Mouse (Mus musculus): ENCODE measurements around the gene Speg. TPM values are rescaled to one million over a fixed set of nuclear protein-coding genes. Genes with fewer than 3 reads are reported as not detected.

Speg gene
- total RNA-seq, 2 experiments from 2014 or later: 121 to 123 TPM

DNA sequence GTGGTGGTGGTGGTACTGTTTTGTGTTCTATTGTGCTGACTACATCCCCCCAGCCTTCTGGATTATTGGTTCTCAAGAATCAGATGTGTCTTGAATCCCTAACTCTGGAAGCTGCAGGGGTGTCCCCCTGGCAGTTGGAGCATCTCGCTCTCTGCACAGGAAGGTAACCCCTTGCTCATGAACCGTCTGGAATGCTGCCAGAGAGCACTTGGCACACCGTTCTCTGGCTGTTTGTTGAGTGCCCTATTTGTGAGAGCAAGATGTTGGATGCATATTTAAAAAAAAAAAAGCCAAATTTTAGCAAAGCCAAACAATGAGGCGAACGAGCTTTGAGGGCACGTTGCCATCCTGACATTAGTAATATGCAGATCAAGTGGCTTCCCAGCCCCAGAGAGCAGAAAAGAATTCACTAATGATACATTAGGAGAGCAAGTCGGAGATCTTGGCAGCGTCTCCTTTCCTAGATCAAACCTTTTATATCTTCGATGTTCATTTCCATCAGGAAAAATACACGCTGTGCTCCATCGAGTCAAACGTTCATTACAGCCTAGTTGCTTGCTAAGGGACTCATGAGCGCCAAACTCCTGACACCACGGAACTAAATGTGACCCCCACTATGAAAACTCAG, 9.5 kb upstream of the Speg start:
- DNase-seq: no peak

DNA sequence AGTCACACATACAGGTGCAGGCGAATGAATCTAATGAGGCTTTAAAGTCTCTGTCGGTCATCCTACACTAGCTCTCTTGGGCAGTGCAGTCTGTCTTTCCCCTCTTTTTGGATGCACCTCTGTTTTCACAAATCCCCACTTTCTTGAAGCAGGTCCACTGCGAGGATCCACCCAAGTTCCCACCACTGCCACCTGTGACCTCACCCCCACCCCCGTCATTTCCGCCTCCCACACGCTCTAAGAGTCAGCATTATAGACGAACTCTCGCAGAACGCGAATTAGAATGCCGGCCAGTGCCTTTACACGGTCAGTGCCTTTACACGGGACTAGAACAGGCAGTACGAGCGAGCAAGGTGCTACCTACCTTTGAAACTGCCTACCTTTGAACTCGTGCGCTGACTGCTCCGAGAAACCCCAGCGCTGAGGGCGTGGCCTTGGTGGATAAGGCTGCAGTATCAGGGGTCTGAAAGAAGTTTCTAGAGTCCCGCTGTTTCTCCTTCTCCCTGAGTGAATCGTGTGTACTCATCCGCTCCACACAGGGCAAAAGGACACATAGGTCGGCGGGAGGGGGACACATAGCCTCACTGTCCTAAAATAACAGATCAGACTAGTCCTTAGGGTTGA, 5.6 kb upstream of the Speg start:
- DNase-seq: no peak

DNA sequence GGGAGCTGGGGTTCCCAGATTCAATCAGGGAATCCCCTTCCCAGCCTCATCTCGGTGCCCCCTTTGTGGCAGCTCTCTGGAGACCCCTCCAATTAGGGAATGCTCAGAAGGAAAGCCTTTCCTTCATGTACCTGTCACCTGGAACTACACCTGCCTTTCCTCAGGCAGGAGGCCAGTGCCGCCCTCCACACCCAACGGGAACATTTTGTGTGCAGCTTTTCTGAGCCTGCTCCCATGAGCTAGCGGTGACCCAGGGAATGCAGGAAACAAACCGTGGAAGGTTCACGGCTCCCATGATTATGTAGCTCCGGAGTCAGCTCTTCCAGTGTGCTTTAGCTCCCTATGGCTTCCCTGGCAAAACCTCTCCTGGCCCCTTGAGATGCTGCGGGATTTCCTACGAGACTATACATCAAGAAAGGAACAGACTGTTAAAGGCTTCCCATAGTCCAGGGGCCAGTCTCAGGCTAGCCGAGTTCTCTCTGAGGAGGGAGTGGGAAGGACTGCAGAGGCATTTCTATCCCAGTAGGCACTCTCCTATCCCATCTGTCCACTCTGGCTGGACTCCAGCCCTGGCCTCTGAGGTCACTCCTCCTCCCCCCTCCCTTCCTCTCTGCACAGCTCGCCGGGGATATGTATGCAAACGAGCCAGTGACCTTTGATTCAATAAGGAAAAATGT, 5.0 kb upstream of the Speg start:
- peak; percentile 83 for DNase-seq

DNA sequence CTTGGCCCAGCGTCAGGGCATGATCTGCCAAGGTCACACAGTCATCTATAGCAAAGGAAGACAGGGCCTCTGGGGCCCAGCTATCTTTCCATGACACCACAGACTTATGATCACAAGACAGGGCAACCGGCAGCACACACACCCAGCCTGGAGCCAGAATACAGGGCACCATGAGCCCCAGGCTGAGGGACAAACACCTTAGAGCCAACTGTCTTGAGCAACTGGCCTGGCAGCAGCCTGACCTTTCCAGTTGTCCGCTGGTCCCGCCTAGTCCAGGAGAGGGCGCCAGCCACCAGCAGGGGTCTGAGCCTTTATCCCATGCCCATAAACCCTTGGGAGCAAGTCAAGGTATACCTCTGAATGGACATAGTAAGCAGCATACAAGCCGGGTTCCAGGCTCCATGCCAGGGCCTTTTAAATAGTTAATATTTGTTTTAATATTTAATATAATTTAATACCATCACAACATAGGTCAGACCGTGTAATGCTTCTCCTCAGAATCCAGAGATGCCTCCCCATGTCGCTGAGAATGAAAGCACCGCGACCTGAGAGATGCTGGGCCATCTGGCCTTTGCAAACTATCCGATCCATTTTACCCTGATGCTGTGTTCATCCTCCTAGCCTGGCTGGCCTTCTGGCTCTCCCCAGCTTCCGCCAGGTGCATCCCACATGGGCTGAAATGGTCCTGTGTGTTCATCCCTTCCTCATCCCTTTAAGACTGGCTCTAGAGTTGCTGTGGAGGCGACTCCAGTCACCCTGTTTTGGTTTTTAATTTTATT, 3.6 kb upstream of the Speg start:
- DNase-seq: peak; percentile 88

DNA sequence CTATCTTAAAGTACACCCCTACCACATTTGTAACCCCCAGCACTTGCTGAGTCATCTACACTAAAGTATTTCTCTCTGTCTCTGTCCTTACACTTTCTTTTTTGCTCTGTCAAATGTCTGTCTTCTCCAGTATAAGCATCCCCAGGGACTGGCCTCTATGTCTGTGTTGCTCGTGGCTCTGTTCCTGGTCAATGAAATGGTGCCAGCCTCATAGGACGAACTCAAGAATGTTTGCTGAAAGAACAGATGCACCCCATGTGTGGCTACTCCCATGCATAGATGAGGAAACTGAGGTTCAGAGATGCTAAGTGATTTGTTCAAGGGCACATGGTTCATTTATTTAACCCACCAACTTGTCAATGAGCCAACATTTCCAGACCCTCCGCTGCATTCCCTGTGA, 2.6 kb upstream of the Speg start:
- no peak for DNase-seq

DNA sequence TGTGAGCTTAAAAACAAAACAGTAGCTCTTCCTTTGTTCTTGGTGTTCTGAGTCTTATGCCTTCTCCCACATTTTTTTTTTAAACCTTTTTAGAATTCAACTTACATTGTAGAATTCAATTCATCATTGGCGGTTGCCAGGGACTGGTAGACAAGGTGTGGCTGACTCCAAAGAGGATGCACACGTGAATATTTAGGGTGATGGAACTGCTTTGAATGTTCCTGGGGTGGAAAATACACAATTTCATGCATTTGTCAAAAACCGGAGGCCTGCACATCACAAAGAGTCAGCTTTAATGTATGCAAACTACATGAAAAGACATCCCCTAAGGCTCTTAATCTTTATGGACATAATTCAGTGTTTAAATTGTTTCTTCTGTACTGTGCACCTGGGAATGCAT, 1.8 kb upstream of the Speg start:
- no peak for DNase-seq

DNA sequence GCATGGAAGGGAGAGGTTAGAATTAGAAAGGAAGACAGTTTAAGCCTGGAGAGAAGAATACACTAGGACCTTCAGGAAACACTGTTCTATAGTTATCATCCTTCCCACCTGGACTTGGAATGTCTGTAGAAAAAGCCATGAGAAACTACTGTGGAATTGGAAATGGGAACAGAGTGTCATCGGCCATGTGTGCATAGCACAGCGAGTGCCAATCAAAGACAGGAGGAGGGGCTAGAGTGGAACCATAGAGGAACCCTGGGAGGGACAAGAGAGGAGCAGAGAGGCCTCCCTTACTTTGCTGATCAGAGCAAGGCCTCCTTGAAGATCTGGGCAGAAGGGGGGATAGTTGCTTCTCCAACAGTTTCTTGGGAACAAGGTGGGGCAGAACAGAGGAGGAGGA, 4.1 kb downstream of the Speg start:
- DNase-seq: no peak

DNA sequence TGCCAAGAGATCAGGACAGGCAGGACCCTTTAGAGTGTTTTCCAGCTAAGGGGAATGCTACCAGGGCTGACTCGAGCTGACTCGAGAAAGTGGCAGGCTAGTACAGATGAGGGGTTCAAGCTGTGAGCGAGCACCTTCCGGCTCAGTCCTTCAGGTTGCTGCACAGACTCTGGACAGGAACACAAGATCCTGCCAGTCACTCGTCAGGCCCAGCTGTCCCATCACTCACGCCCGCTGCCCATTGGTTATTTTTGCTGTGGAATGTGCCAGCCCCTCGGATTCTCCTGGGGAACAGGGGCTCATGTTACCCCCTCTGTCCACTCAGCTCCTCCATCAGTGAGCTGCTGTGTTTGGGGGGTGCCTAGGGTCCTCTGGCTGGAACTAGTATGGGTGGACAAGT, 4.8 kb downstream of the Speg start:
- DNase-seq: no peak

DNA sequence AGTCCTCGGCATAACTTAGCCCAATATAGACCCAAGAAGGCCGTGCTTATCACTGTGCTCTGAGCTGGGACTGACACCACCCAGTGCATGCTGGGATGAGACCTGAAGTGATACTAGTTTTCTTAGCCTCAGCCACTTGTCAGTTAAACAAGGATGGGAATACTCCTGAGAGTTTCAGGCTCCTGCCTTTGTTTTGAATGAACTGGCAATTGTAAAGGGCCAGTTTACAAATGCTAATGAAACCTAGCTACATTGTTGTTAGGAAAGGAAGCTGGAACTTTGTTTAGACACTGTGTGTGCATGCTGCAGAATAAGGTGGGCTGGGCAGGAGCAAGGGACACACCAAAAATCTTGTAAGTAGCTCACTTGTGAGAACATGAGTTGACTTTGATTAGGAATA, 5.9 kb downstream of the Speg start:
- no peak for DNase-seq

DNA sequence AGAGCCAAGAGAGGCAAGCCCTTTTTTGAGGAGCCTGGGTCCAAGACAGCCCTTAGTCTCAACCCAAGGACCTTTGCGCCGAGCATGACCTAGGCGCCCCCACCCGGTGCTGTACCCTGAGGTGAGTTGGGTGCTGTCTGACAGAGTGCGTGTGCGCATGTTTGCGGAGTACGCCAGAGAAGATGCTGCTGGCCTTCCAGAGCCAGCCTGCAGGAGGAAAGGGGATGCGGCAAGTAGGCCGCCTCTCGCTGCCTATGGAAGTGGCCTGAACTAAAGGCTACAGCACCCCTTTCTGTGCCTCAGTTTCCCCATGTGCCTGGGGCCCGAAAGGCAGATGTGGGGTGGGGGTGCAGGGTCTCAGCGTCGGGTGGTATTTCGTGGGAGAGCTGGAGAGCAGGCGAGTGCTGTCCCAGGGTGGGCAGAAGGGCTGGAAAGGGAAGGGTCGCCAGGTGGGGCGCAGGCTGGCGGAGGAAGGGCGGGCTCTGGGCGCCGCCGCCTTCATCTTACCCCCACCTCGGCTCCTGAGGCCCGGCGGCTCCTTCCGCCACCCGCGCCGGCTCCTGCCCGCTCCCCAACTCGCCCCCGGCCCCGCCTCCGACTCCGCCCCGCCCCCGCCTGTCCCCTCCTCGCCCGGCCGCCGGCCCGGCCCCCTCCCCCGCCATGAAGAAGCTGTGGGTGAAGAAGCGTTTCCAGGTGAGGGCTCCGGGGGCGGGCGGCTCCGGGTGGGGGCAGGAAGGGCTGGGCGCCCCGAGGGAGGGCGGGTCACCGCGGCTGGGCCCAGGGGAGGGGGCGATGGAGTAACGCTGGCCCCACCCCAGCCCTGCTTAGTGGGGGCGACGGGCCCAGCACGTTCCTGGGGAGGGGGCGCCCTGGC, 6.6 kb downstream of the Speg start:
- peak; percentile 62 for DNase-seq

DNA sequence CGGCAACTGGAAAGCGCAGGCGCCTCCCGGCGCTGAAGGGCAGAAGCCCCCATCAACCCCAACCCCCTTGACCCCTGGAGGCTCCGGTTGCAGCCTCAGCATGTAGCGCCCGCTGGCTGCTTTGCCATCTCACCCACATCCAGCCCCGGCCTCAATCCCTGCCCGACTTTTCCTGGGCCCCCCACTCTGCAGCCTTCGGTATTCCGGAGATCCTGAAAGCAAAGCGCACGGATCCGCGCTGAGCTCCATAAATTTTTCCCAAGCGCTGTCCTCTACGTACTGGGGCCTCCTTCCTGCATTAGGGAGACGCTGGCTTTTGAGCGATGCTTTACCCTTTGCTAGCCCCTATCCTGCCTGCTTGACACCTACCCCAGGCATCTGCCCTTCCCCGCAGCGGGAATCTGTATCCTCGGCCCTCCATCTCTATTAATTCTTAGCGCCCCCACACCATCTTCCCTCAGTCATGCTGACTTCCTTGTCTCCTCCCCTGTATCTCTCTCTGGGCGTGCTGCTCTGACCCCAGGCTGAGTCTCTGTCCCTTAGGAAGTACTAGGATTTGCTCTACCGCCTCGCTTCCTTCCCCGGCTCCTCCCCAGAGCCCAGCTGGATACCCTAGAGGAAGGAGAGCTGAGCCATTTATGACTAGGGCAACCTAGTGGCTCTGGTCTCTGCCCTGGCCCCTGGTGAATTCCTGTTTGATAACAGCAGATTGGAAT, 7.4 kb downstream of the Speg start:
- no peak for DNase-seq

DNA sequence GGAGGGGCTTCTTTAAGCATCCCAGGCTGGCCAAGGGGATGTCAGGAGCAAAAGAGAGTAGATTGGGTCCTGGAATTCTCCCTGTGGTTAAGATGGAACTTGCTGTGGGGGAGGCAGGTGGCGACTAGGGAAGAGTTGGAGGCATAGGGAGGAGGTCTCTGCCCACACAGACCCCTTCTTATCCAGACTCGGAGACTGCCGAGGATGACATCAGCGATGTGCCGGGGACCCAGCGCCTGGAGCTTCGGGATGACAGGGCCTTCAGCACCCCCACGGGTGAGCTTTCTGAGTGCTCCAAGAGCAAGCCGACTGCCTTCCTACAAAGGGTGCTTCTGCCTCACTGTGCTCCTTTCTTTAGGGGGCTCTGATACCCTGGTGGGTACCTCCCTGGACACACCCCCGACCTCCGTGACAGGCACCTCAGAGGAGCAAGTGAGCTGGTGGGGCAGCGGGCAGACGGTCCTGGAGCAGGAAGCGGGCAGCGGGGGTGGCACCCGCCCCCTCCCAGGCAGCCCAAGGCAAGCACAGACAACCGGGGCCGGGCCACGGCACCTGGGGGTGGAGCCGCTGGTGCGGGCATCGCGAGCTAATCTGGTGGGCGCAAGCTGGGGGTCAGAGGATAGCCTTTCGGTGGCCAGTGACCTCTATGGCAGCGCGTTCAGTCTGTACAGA, 9.5 kb downstream of the Speg start:
- no peak for DNase-seq

DNA sequence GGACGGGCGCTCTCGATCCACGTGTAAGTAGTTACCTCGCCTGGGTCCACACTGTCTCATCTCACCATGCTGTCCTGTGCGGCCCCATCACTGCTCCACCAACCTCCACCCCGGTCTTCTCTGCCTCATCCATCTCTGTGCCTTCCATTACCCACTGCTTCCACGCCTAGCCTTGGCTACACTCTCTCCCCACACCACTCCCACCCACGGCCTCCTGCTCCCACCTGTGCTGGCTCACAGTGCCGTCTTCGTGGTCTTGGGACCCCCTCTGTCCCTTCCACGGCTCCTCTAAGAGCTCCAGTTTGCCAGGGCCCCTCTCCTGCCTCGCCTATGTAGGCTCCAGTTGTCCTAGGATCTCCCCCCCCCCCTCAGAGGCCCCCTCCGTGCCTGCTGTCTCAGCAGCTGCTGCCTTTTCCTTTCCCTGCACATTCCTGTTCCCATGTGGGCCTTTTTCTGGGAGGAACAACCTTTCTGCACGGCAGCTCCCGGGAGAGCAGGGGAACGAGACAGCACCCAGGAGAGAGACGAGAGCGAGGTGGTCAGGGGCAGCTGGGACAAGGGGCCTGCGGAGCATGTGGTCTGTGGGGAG, 10.1 kb downstream of the Speg start:
- no peak for DNase-seq

DNA sequence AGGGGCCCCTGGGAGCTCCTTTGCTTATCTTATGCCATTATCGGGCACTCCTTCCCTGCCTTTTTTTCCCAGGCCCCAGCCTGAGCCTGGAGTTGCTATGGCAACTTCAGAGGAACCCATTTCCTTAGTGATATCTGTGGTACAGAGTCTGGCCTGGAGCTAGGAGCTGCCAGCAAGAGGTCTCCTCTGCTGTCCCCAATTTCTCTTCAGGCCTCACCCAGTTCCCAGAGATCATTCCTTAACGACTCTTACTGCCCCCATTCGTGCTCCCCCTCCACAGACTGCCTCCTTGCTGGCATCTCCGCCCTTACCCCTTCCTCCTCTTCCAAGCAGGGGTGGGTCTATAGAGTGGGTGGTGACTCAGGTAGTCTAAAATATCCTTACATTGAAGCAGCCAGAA, 11.1 kb downstream of the Speg start:
- DNase-seq: no peak

DNA sequence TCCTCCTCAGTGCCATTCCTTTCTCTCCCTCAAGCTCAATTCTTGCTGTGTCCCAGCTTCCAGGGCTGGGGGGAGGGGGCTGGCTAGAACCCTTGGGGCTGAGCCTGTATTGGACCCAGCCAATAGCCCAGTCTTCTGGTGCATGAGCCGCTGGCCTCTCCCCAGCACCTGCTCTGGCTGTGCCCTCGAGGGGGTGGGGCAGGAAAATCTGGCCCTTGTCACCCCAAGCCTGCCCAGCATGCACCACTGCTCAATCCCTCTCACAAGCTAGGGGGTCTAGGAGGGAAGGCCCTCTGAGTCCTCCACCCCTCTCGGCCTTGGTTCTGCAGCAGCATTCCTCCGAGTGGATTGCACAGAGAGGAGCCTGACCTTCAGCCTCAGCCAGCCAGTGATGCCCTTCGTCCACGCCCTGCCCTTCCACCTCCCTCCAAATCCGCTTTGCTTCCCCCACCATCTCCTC, 12.4 kb downstream of the Speg start:
- peak; percentile 42 for DNase-seq

DNA sequence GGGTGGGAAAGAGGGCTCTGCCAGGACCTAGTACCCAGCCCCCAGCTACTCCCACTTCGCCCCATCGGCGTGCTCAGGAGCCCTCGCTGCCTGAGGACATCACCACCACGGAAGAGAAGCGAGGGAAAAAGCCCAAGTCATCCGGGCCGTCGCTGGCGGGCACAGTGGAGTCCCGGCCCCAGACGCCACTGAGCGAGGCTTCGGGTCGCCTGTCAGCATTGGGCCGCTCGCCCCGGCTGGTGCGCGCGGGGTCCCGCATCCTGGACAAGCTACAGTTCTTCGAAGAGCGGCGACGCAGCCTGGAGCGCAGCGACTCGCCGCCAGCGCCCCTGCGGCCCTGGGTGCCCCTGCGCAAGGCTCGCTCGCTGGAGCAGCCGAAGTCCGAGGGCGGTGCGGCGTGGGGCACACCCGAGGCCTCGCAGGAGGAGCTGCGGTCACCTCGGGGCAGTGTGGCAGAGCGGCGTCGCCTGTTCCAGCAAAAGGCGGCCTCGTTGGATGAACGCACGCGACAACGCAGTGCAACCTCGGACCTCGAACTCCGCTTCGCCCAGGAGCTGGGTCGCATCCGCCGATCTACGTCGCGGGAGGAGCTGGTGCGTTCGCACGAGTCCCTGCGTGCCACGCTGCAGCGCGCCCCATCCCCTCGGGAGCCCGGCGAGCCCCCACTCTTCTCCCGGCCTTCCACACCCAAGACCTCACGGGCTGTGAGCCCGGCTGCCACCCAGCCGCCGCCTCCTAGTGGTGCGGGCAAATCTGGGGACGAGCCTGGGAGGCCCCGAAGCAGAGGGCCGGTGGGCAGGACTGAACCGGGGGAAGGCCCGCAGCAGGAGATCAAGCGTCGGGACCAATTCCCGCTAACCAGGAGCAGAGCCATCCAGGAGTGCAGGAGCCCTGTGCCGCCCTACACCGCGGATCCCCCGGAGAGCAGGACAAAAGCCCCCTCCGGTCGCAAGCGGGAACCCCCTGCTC, 13.1 kb downstream of the Speg start:
- DNase-seq: no peak

DNA sequence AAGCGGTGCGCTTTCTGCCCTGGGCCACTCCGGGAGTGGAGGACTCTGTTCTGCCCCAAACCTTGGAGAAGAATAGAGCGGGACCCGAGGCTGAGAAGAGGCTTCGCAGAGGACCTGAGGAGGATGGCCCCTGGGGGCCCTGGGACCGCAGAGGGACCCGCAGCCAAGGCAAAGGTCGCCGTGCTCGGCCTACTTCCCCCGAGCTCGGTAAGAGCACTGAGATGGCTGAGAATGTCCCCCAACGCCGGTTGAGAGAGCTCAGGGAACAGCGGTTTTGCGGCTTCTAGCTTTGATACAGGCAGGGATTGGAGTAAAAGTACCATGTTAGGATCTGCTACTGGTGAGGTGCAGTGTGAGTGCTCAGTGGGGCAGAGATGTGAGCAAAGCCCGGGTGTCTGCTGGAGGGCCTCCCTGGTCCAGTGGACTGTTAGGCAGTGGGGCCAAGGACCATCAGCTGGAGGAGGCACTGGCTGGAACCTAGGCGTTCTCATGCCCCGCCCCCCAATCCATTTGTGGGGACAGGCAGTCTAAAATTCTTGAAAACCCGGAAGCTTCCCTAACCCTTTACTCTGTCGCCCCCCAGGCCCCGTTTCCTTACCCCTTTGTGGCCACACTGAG, 13.9 kb downstream of the Speg start:
- DNase-seq: no peak

DNA sequence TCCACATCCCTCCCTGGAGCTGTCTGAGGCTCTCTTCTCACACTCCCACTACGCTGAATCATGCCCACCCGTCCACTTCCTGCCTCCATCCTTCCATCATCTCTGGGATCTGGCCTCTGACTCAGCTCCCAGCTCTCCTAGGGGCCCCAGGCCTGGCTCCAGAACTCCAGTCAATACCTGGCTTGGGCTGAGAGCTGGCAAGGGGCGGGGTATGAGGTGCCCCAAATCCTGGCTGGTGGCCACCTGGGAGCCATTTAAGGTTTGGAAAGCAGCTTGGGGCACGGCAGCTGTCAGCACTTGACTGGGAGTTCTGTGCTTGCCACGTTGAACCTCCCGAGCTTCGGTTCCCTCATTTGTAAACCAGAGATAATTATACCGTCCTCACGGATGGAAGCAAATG, 18.0 kb downstream of the Speg start:
- DNase-seq: peak; percentile 92

DNA sequence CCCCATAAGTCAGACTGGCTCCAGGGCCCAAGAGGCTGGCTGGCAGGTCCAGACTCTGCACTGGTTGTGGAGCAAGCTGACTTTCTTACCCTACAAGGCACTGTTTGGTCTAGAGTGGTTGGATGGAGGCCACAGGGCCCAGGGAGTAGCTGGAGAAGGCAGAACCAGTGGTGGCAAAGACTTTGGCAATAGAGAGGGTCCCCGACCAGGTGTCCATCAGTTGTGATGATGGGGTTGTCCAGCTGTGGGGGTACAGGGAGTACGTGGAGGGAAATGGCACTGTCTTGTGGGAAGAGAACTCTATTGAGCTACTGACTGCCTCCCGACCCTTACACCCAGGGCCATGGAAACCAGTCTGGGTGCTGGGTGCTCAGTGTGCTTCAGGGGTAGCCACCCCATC, 18.7 kb downstream of the Speg start:
- DNase-seq: no peak

All from heart, postnatal 4 days (tissue).